Mouse (Mus musculus): Measurements from ENCODE around the gene Iqcc. TPM values are rescaled to one million over a fixed set of nuclear protein-coding genes. Genes with fewer than 3 reads are reported as not detected.

Iqcc gene
- polyA plus RNA-seq, 1 experiment from 2014 or later, result 33.7 TPM

DNA sequence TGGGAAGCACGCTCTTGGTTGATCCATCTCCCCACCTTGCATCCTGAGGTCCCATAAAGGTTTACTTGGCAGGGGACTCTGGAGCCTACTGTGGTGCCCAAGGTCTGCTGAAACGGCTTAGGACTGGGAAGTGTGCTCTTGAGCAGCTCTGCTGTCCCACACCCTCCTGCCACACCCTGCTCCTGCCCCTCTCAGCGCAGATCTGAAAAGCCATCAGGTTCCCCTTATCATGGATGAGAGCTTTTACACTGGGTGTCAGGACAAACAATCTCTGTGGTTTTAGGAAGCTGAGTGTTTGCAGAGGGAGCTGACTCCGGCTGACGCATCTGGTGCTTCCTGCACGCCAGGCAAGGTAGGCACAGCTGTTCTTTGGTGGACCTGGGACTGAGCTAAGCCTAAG is 15.0 kb upstream of the Iqcc start:
- no peak for ATAC-seq (ENCODE audit: insufficient number of reproducible peaks, insufficient read depth, low FRiP score, low TSS enrichment, low read depth)
- H3K4me2 ChIP-seq, result no peak overlapping the region
- no peak overlapping the region for H3K27ac ChIP-seq
- H3K9me3 ChIP-seq, result no peaks in the 10 kb centered on the region
- peaks cover 96% of the 10 kb centered on the region for H3K36me3 ChIP-seq
- H3K4me3 ChIP-seq, result no peak overlapping the region
- no peak overlapping the region for H3K9ac ChIP-seq
- WGBS, result 94% methylated on average over 6 of the region's 6 CpGs
- no peaks in the 10 kb centered on the region for H3K27me3 ChIP-seq
- peaks cover 14% of the 10 kb centered on the region for H3K4me1 ChIP-seq

DNA sequence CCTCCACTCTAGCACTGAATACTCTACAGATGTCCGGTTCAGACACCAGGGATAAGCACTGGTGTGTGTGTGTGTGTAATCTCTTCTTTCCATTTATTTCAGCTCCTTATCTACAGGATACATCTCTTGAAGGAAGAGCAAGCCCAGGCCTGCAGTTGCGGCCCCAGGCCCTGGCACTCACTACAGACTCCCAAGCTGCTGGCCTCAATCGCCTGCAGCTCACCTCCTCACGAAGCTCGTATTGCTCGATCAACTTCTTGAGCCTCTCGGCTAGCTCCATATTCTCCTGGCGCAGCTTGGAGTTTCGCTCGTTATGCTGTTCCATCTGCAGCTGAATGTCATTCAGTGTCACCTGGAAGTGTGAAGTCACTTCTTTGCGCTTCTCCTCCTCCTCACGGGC is 13.0 kb upstream of the Iqcc start:
- Histone ChIP-seq H3K36me3 (peaks cover 98% of the 10 kb centered on the region), H3K4me3 (no peak overlapping the region), H3K4me2 (no peak overlapping the region), H3K9ac (no peak overlapping the region), H3K27ac (no peak overlapping the region), H3K27me3 (no peaks in the 10 kb centered on the region), H3K4me1 (peaks cover under 1% of the 10 kb centered on the region; the same call in 1 of the 2 replicates), H3K9me3 (no peaks in the 10 kb centered on the region)
- no peak for ATAC-seq (ENCODE audit: insufficient number of reproducible peaks, insufficient read depth, low FRiP score, low TSS enrichment, low read depth)
- WGBS, result 88% methylated on average over 12 of the region's 12 CpGs

DNA sequence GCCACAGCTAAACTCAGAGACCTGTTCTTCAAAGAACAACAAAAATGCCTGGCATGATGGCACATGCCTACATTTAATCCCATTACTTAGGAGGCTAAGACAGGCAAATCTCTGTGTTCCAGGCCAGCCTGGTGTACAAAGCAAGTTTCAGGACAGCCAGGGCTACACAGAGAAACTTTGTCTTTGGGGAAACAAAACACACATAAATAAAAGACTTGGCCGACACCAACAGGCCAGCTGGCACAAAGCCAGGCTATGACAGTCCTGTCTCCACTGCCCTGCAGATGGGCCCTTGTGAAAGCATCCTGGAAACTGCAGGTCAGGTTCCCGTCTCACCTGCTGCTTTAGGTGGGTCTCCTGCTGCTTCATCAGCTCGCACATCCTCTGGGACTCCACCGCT is 12.0 kb upstream of the Iqcc start:
- no peak overlapping the region for H3K4me2 ChIP-seq
- no peak overlapping the region for H3K4me3 ChIP-seq
- no peak overlapping the region for H3K9ac ChIP-seq
- no peak overlapping the region for H3K27ac ChIP-seq
- ATAC-seq (ENCODE audit: insufficient number of reproducible peaks, insufficient read depth, low FRiP score, low TSS enrichment, low read depth), result no peak
- H3K4me1 ChIP-seq, result peaks cover 2% of the 10 kb centered on the region
- no peaks in the 10 kb centered on the region for H3K9me3 ChIP-seq
- H3K27me3 ChIP-seq, result no peaks in the 10 kb centered on the region
- WGBS, result 87% methylated on average over 4 of the region's 4 CpGs
- peaks cover 98% of the 10 kb centered on the region for H3K36me3 ChIP-seq

DNA sequence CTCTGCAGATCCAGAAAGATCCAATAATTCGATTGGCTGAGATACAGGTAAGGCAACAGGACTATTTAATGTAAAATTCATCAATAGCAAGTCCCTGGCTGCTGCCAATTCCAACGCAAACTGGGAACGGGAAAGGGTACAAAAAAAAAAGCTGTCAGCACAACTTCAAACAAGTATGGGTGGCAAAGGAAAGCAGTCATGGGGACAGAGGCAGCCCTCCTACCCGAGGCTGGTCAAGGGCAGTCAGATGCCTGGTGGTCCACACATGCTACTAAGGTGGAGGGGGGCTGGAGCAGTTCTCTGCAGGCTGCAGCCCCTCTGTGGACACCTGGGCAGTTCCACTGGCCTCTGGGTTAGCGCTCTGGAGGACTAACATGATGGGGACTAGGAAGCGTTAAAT is 7.1 kb upstream of the Iqcc start:
- Histone ChIP-seq H3K4me3 (no peak overlapping the region), H3K36me3 (peaks cover 61% of the 10 kb centered on the region), H3K9ac (no peak overlapping the region), H3K27ac (no peak overlapping the region), H3K27me3 (no peaks in the 10 kb centered on the region), H3K4me1 (peaks cover 34% of the 10 kb centered on the region), H3K4me2 (no peak overlapping the region), H3K9me3 (no peaks in the 10 kb centered on the region)
- ATAC-seq (ENCODE audit: insufficient number of reproducible peaks, insufficient read depth, low FRiP score, low TSS enrichment, low read depth), result no peak
- WGBS, result 73% methylated on average over 6 of the region's 6 CpGs

DNA sequence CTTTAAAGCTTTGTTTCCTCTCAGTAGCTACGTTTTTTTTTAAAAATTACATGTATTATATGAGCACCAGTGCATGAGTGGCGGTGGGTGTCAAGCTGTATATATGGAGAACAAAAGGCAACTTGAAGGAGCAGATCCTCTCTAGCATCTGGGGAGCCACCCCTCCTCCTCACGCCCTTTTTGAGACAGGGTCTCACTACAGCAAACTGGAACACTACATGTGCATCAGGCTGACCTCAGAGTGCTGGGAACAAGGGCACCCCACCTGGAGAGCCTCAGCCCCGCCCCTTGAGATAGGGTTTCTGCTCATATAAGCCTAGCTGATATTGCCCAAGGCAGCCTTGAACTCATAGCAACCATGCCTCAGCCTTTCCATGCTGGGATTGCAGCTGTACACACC is 6.6 kb upstream of the Iqcc start:
- ATAC-seq (ENCODE audit: insufficient number of reproducible peaks, insufficient read depth, low FRiP score, low TSS enrichment, low read depth), result no peak
- H3K9me3 ChIP-seq, result no peaks in the 10 kb centered on the region
- peaks cover 34% of the 10 kb centered on the region for H3K4me1 ChIP-seq
- peaks cover 58% of the 10 kb centered on the region for H3K36me3 ChIP-seq
- H3K9ac ChIP-seq, result no peak overlapping the region
- no peaks in the 10 kb centered on the region for H3K27me3 ChIP-seq
- peak overlapping the region; percentile 93 for H3K27ac ChIP-seq
- H3K4me2 ChIP-seq, result peak overlapping the region; percentile 85
- H3K4me3 ChIP-seq, result peak overlapping the region; percentile 69; the same call in 1 of the 2 replicates
- WGBS, result 37% methylated on average over 4 of the region's 4 CpGs

DNA sequence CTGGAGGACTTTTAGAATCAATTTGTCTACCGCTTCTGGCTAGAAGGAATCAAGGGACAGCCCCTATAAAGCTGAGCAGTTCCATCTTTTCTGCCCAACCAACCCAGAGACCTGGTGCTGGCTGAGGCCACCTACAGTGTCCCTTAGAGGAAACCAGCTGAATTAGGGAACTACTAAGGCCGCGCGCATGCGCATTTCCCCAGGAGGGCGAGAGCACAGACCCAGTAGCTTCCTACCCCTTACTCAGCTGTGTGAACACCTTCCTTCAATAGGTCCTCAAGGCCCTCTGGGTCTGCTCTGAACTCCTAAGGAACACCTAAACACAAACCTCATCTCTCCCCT is 6.1 kb upstream of the Iqcc start:
- ATAC-seq (ENCODE audit: insufficient number of reproducible peaks, insufficient read depth, low FRiP score, low TSS enrichment, low read depth), result no peak
- peaks cover 34% of the 10 kb centered on the region for H3K4me1 ChIP-seq
- under 1% methylated on average over 6 of the region's 6 CpGs for WGBS
- peak overlapping the region; percentile 85 for H3K9ac ChIP-seq
- peak overlapping the region; percentile 93 for H3K27ac ChIP-seq
- no peaks in the 10 kb centered on the region for H3K9me3 ChIP-seq
- H3K27me3 ChIP-seq, result no peaks in the 10 kb centered on the region
- H3K4me2 ChIP-seq, result peak overlapping the region; percentile 85
- H3K4me3 ChIP-seq, result peak overlapping the region; percentile 69
- H3K36me3 ChIP-seq, result peaks cover 57% of the 10 kb centered on the region

DNA sequence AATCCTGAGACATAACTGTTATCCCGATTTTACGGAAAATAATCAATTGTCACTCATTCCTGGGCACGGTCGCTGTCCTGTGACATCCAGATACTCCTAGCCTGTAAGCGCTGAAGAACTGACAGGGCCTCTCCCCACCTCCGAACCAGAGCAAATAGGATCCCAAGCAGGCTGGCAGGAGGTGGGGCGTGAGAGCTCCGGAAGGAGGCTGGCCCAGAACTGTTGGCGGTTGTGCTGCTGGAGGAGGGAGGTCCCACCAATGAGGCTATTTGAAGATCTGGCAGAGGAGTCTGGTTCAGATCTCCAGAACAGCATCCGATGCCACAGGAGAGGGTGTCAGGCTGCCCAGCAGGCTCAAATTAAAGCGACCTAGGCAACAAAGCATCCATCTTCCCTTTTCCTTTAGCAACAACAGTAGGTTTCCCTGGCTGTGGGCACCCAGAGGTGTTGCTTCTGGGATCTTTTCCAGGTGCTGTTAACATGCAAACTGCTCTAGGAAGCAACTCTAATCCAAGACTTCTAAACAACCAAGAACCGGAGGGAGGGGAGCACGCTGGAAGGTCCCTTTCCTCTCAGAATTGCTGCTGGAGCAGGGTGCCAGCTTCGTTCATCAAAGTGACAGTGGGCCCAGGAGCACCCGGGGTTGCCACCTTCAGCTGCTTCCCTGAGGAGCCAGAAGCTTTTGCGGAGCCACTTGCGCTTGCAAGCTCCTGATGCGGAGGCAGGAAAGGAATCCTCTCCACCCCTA is 5.6 kb upstream of the Iqcc start:
- Histone ChIP-seq H3K4me1 (peaks cover 34% of the 10 kb centered on the region), H3K4me2 (peak overlapping the region; percentile 85), H3K27ac (peak overlapping the region; percentile 93), H3K9ac (peak overlapping the region; percentile 85), H3K4me3 (peak overlapping the region; percentile 69), H3K9me3 (no peaks in the 10 kb centered on the region), H3K36me3 (peaks cover 52% of the 10 kb centered on the region), H3K27me3 (no peaks in the 10 kb centered on the region)
- ATAC-seq (ENCODE audit: insufficient number of reproducible peaks, insufficient read depth, low FRiP score, low TSS enrichment, low read depth), result peak; percentile 87
- under 1% methylated on average over 18 of the region's 18 CpGs for WGBS

DNA sequence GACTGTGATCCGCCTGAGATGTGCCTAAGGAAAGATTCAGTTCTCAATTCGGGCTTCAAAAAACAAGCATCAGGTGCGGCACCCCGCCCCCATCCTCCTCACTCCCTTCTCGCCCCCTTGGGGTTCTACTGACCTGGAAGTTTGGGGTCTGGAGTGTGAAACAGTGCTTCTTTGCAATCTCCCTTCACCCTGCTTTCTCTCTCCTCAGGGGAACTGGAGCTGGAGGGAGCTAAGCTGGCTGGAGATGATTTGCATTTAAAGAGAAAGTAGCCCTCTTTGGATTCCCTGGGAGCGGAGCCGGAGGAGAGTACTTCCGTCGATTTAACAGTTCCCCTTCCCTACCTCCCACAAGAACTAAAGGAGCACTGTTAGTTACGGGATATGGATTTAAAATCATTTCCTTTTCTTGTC is 4.8 kb upstream of the Iqcc start, which contains the start of gene Ccdc28b:
Ccdc28b (minus strand) TSS at position 267 of the 411 bp plus-strand sequence.
- peak within 1 kb of the TSS; percentile 85 for H3K4me2 ChIP-seq
- no peak for ATAC-seq (ENCODE audit: insufficient number of reproducible peaks, insufficient read depth, low FRiP score, low TSS enrichment, low read depth)
- 1% methylated on average over 10 of the region's 10 CpGs for WGBS
- H3K9ac ChIP-seq, result peak within 1 kb of the TSS; percentile 85
- no peaks in the 10 kb centered on the region for H3K9me3 ChIP-seq
- H3K27ac ChIP-seq, result peak within 1 kb of the TSS; percentile 93
- H3K36me3 ChIP-seq, result peaks cover 44% of the 10 kb centered on the region
- H3K4me1 ChIP-seq, result peaks cover 34% of the 10 kb centered on the region
- no peaks in the 10 kb centered on the region for H3K27me3 ChIP-seq
- peak within 1 kb of the TSS; percentile 69 for H3K4me3 ChIP-seq

DNA sequence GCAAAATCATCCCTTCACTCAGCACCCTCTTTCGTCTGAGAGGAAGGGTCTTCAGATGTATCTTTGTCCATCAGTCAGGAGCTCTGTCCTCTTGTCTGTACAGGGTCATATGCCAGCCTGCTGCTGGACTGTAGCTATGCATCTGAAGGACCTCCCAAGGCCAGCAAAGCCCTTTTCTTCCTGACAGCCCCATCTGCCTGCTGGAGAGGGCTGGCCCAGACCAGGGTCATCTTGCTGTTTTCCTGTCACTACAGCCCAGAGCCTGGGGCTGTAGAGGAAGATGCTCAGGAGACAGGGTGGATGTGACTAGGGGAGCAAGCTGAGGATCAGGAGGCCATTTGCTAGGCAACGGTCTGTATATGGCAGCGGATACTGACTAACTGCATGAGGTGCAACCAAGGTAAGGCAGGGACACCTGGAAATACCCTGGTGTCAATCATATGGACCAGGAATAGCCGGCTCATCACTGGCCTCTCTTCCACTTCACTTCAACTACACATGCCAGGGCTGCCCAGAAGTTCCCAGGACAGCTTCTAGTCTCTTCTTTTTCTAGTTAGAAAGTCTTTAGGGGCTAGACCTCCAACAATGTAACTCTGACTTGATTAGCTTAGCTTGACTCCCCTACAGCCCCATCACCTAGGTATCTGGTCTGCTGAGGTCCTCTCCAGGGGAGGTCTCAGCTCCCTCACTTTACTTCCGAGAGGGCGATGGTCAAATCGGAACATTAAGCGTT is 4.1 kb upstream of the Iqcc start:
- 22% methylated on average over 8 of the region's 8 CpGs for WGBS
- H3K36me3 ChIP-seq, result peaks cover 37% of the 10 kb centered on the region
- no peaks in the 10 kb centered on the region for H3K9me3 ChIP-seq
- H3K27ac ChIP-seq, result peak overlapping the region; percentile 93
- peak overlapping the region; percentile 85 for H3K9ac ChIP-seq
- H3K4me3 ChIP-seq, result peak overlapping the region; percentile 69
- H3K4me2 ChIP-seq, result peak overlapping the region; percentile 85
- no peaks in the 10 kb centered on the region for H3K27me3 ChIP-seq
- no peak for ATAC-seq (ENCODE audit: insufficient number of reproducible peaks, insufficient read depth, low FRiP score, low TSS enrichment, low read depth)
- H3K4me1 ChIP-seq, result peaks cover 39% of the 10 kb centered on the region

DNA sequence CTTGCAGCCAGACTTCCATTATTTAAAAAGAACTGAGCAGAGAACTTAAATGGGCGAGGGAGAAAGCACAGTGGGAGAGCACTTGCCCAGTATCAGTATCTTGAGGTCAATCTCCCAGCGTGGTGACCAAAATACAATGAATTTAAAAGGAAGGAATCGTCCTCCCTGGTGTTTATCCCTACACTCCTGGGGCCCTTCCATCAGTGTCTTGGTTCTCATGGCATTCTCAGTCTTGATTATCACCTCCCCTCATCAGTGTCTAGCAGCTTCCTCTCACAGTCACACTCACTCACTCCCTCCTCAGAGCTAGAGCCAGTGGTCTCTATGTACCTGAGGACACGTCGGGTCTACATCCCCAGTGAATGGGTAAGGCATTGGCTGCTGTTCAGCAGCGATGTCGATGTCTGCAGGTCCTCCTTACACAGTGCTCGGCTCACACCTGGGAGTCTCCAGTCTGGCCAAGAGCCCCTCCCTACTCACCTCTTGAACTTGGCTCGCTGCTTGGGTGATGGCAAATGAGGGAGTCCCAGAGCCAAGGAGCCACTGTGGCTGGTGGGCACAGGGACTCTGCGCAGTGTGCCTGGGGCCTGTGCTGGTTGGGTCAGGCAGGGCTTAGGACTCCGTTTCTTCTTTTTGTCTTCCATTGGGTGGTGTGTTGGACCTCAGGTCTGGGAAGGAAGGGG is 3.4 kb upstream of the Iqcc start:
- whole genome bisulfite sequencing, result 83% methylated on average over 11 of the region's 11 CpGs

DNA sequence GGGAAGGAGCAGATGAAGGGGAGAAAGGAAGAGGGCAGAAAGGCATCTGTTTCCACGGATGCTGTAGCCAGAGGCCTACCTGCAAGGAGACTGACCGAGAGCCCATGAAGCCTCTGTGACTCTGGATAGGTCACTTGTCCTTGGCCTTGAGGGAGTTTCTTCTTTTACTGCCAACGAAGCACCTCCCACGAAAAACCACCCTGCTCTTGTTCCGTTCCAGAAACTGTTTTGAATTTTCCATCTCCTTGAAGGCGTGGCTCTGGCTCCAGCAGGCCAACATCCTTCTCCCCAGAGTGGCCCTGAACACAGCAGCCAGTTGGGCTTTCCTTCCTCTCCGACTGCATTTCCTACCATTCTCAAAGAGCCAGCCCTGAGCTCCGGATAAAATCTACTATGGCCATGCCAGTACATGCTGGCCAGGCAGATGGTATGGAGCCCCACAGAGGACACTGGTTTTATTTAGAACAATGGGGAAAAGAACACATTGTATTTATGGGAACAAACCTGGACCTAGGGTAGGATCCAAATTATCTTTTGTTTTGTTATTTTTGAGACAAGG is 2.5 kb upstream of the Iqcc start:
- Histone ChIP-seq H3K27ac (no peak overlapping the region), H3K9ac (no peak overlapping the region), H3K4me3 (no peak overlapping the region), H3K4me2 (no peak overlapping the region), H3K36me3 (peaks cover 30% of the 10 kb centered on the region), H3K4me1 (peaks cover 44% of the 10 kb centered on the region), H3K27me3 (no peaks in the 10 kb centered on the region), H3K9me3 (no peaks in the 10 kb centered on the region)
- 72% methylated on average over 8 of the region's 8 CpGs for WGBS
- no peak for ATAC-seq (ENCODE audit: insufficient number of reproducible peaks, insufficient read depth, low FRiP score, low TSS enrichment, low read depth)

More for the DNA sequence above, 3.4 kb upstream of the Iqcc start:
- Histone ChIP-seq H3K4me3 (peak overlapping the region; percentile 69), H3K9ac (peak overlapping the region; percentile 85), H3K27ac (peak overlapping the region; percentile 93; the same call in 1 of the 2 replicates), H3K9me3 (no peaks in the 10 kb centered on the region), H3K36me3 (peaks cover 31% of the 10 kb centered on the region), H3K27me3 (no peaks in the 10 kb centered on the region), H3K4me1 (peaks cover 44% of the 10 kb centered on the region), H3K4me2 (peak overlapping the region; percentile 85)
- ATAC-seq (ENCODE audit: insufficient number of reproducible peaks, insufficient read depth, low FRiP score, low TSS enrichment, low read depth), result no peak

Measured in embryonic facial prominence, embryonic 13.5 days (tissue).